Mouse (Mus musculus): ENCODE measurements at regions not wholly inside any gene's neighbourhood (a gene's known extent, or its start where the extent isn't known, plus 50 kb on each side); places are given as distances from the start of the nearest gene placed in this dataset.

DNA sequence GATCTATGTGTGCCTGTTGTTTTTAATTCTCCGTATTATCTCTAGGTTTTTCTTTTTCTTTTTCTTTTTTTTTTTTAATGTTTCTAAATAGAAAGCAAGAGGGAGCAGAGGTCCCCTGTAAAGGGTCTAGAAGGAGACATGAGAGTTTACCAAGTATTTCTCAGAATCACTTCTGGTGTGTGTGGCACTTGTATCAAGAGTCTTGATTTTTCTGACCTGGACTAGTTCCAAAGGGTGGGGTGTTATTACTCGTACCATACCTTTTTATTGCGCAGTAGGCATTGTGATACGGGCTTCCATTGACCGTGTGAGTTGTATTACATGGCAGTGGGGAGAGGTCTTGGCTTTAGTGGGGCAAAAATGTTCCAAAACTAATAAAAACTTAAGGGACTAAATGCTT lies 63.2 kb upstream of the Bmp6 start:
- ATAC-seq = no peak
- Histone ChIP-seq H3K36me3 (no peaks in the 10 kb centered on the region), H3K27me3 (no peaks in the 10 kb centered on the region), H3K4me2 (replicated peaks) (no peak overlapping the region), H3K4me1 (replicated peaks) (no peaks in the 10 kb centered on the region), H3K9me3 (no peaks in the 10 kb centered on the region), H3K4me3 (replicated peaks) (no peak overlapping the region), H3K9ac (replicated peaks) (no peak overlapping the region), H3K27ac (no peak overlapping the region)
- 92% methylated on average over 5 of the region's 5 CpGs for WGBS

- no peak for ATAC-seq
- H3K27ac ChIP-seq = no peak overlapping the region
- H3K9me3 ChIP-seq = no peaks in the 10 kb centered on the region
- H3K36me3 ChIP-seq = no peaks in the 10 kb centered on the region
- no peak overlapping the region for H3K4me2 ChIP-seq (replicated peaks)
- H3K4me3 ChIP-seq (replicated peaks) = no peak overlapping the region
- WGBS = 95% methylated on average over 3 of the region's 3 CpGs
- peaks cover 9% of the 10 kb centered on the region for H3K4me1 ChIP-seq (replicated peaks)
- H3K27me3 ChIP-seq = no peaks in the 10 kb centered on the region
- H3K9ac ChIP-seq (replicated peaks) = no peak overlapping the region
Observed at GRCm38 (mm10) chr13:38287960-38288359, 56.9 kb upstream of the Bmp6 start.

GRCm38 (mm10) chr13:38288572-38289440 lies 56.1 kb upstream of the Bmp6 start:
- H3K36me3 ChIP-seq = no peaks in the 10 kb centered on the region
- no peak overlapping the region for H3K27ac ChIP-seq
- no peaks in the 10 kb centered on the region for H3K27me3 ChIP-seq
- no peak for ATAC-seq
- no peak overlapping the region for H3K4me2 ChIP-seq (replicated peaks)
- no peak overlapping the region for H3K9ac ChIP-seq (replicated peaks)
- peaks cover 9% of the 10 kb centered on the region for H3K4me1 ChIP-seq (replicated peaks)
- WGBS = 82% methylated on average over 14 of the region's 14 CpGs
- no peaks in the 10 kb centered on the region for H3K9me3 ChIP-seq
- H3K4me3 ChIP-seq (replicated peaks) = no peak overlapping the region

DNA sequence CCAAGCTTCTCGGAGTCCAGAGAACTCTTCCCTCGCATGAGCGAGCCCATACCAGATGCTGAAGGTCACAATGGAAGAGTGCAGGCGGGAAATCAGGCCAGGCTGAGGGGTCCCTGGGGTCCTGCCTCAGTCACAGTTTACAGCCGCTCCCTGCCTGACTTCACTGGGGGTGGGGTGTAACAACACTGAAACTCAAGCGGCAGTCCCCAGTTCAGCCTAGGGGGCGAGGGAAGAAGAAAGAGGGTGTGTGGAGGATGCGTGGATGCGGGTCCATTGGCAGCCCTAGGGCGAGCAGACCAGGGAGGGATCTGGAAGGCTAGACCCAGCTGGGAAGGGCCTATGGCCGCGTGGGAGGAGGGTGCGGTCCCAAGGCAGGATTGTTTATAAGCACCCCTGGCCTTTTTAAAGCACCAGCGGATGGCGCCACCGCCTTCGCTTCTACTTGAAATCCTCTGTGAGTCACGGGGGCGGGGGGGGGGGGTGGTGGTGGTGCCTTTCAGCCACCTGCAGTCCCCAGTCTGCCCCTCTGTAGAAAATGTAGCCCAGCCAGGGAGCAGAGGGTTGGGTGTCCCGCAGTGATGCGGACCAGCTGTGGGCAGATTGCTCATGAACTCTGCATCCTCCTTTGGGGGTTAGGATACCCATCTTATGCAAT lies 54.5 kb upstream of the Bmp6 start:
- ATAC-seq = peak; percentile 66
- no peak overlapping the region; the same call in 1 of the 2 replicates for H3K9ac ChIP-seq (replicated peaks)

GRCm38 (mm10) chr13:38291487-38291886 lies 53.4 kb upstream of the Bmp6 start:
- ATAC-seq = no peak
- Histone ChIP-seq H3K4me2 (replicated peaks) (no peak overlapping the region), H3K9me3 (no peaks in the 10 kb centered on the region), H3K4me3 (replicated peaks) (no peak overlapping the region), H3K27ac (no peak overlapping the region), H3K4me1 (replicated peaks) (peaks cover 9% of the 10 kb centered on the region), H3K9ac (replicated peaks) (no peak overlapping the region), H3K36me3 (no peaks in the 10 kb centered on the region), H3K27me3 (no peaks in the 10 kb centered on the region)
- WGBS = 89% methylated on average over 4 of the region's 4 CpGs

More for the DNA sequence above, 54.5 kb upstream of the Bmp6 start:
- H3K36me3 ChIP-seq = no peaks in the 10 kb centered on the region
- H3K4me2 ChIP-seq (replicated peaks) = peak overlapping the region; percentile 45
- H3K4me1 ChIP-seq (replicated peaks) = peaks cover 9% of the 10 kb centered on the region
- H3K9me3 ChIP-seq = no peaks in the 10 kb centered on the region
- peak overlapping the region; percentile 11; the same call in 1 of the 2 replicates for H3K4me3 ChIP-seq (replicated peaks)
- WGBS = 25% methylated on average over 20 of the region's 21 CpGs
- no peaks in the 10 kb centered on the region for H3K27me3 ChIP-seq
- no peak overlapping the region for H3K27ac ChIP-seq
